Mouse (Mus musculus) urinary bladder, postnatal 10 days (tissue): ENCODE measurements around the gene Unc5a.

Source experiments
- DNase-seq: peaks from one replicate; pipeline ENCODE4 v3.0.0; 2022; ENCODE audit warnings: low spot score

Unc5a gene

GRCm38 (mm10) chr13:54948531-54949493 lies at the start of gene Unc5a:
Unc5a (plus strand) TSS chr13:54949411.
- no peak for DNase-seq

- DNase-seq, result no peak
Observed at GRCm38 (mm10) chr13:54912053-54912452, 37.2 kb upstream of the Unc5a start.

- DNase-seq, result no peak
Observed at GRCm38 (mm10) chr13:54912894-54913621, 36.2 kb upstream of the Unc5a start.

- DNase-seq, result no peak
Observed at GRCm38 (mm10) chr13:54916644-54917043, 32.6 kb upstream of the Unc5a start.

- DNase-seq, result no peak
Observed at GRCm38 (mm10) chr13:54918910-54919309, 30.3 kb upstream of the Unc5a start.

- no peak for DNase-seq
Observed at GRCm38 (mm10) chr13:54919666-54920065, 29.5 kb upstream of the Unc5a start.

GRCm38 (mm10) chr13:54921700-54922099 lies 27.5 kb upstream of the Unc5a start:
- DNase-seq, result no peak

- no peak for DNase-seq
Observed at GRCm38 (mm10) chr13:54923705-54924104, 25.5 kb upstream of the Unc5a start.

GRCm38 (mm10) chr13:54925466-54925865 lies 23.7 kb upstream of the Unc5a start:
- no peak for DNase-seq

- DNase-seq, result no peak
Observed at GRCm38 (mm10) chr13:54926654-54927053, 22.6 kb upstream of the Unc5a start.

- DNase-seq, result no peak
Observed at GRCm38 (mm10) chr13:54930123-54930522, 19.1 kb upstream of the Unc5a start.

- DNase-seq, result no peak
Observed at GRCm38 (mm10) chr13:54934873-54935272, 14.3 kb upstream of the Unc5a start.

GRCm38 (mm10) chr13:54936173-54936572 lies 13.0 kb upstream of the Unc5a start:
- DNase-seq, result no peak

- no peak for DNase-seq
Observed at GRCm38 (mm10) chr13:54937885-54938284, 11.3 kb upstream of the Unc5a start.

GRCm38 (mm10) chr13:54938493-54938892 lies 10.7 kb upstream of the Unc5a start:
- DNase-seq, result no peak

- DNase-seq, result no peak
Observed at GRCm38 (mm10) chr13:54944411-54945157, 4.6 kb upstream of the Unc5a start.

GRCm38 (mm10) chr13:54945332-54945731 lies 3.9 kb upstream of the Unc5a start:
- DNase-seq, result no peak

GRCm38 (mm10) chr13:54946406-54946805 lies 2.8 kb upstream of the Unc5a start:
- no peak for DNase-seq

GRCm38 (mm10) chr13:54949592-54949991 lies 381 bp downstream of the Unc5a start:
- no peak for DNase-seq

- no peak for DNase-seq
Observed at GRCm38 (mm10) chr13:54950131-54950530, 920 bp downstream of the Unc5a start.

- no peak for DNase-seq
Observed at GRCm38 (mm10) chr13:54951166-54951565, 2.0 kb downstream of the Unc5a start.

GRCm38 (mm10) chr13:54954745-54955144 lies 5.5 kb downstream of the Unc5a start:
- no peak for DNase-seq
